Comparison of ENCODE assay signal across 8 mouse cellular contexts in the genomic region with DNA sequence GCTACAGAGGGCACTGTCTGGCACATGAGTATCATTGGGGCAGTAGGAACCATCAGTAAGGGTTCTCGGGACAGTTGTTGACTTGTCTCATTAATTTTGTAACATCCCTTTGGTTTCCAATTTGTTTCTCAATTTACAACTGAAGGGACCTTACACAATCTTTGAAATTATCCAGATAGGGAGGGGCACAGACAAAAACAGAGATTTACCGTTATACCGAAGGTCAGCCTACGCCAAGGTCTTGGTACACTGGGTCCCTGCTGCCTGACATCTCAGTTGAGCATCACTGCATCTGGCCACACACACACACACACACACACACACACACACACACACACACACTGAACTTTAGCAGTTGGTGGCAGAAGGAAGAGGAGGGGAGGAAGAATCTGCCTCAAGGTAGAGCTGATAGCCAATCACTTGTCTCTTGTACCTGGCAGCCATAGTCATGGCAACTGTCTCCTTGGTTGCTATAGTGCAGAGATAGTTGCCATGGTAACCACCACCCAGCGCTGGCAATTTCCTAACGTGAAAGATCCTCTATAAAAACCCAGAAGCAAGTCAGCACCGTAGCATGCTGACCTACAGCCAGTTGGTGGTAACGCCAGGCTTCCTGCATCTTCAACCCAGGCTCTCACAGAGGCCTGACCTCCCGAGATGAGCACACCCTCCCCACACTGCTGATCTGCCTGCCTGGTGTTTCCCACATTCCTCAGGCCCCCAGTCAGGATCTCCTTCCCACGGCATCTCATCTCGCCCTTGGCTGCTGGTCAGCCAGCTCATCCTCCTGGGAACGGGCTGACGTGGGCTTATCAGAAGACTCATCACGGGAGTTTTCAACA. TPM values are rescaled to one million over a fixed set of nuclear protein-coding genes. Genes with fewer than 3 reads are reported as not detected.
A peak's percentile ranks its signal among the peaks of the same experiment; 100 is the strongest.
DNase-seq lines count a peak whose midpoint lies in the region; ATAC-seq lines count a peak whose summit lies in the region.

No protein-coding gene starts in this region.

- DNase-seq in heart, adult 18-20 months = peak; percentile 53 to 72
- no peak for DNase-seq in heart, postnatal 36 days
- peak; percentile 57 for DNase-seq in CD4-positive, CD25-positive, alpha-beta regulatory T cell, adult 2 months (ENCODE audit: low read depth, low spot score)
- DNase-seq in heart, postnatal 14 days = peak; percentile 46 to 53
- DNase-seq in left cerebral cortex, adult 9 months (ENCODE audit: low spot score in 2 of 2) = peak; percentile 87 to 89
- DNase-seq in right cerebral cortex, postnatal 10 days (ENCODE audit: low spot score in 2 of 2) = peak; percentile 87 to 95
- no peak for DNase-seq in thymus, postnatal 25 days

- intact Hi-C loops in heart, postnatal 36 days (cut with DNase I) = no loop called here
- intact Hi-C loops in heart, postnatal 14 days (cut with DNase I) = no loop called here

- ATAC-seq in common myeloid progenitor, adult 5-6 weeks (replicated peaks; ENCODE audit: low read depth, poor library complexity, severe bottlenecking) = peak; percentile 33

RNA-seq across cellular contexts. Expression of a gene that starts 15.2 kb away (rescaled TPM):
- total RNA-seq in heart, adult 18-20 months (2021) = 10 to 100 TPM; 32.7 to 39.6 TPM
- 10 to 100 TPM; 33.1 to 41.2 TPM for total RNA-seq in heart, postnatal 36 days (2021)
- total RNA-seq in common myeloid progenitor, adult 5-6 weeks (2017) = 68.2 and 70.3 TPM in 2 replicates
- total RNA-seq in heart, postnatal 14 days (2021) = 10 to 100 TPM; 38.7 to 42.4 TPM

RNA-seq across cellular contexts. Expression of a gene that starts 27.3 kb away (rescaled TPM):
- 1 to 10 TPM; 3.3 to 4.7 TPM for total RNA-seq in heart, adult 18-20 months (2021)
- total RNA-seq in heart, postnatal 36 days (2021) = 1 to 10 TPM; 6.5 to 7.8 TPM
- total RNA-seq in common myeloid progenitor, adult 5-6 weeks (2017) = 0.50 TPM in 1 of 2 replicates, not detected in the other
- 10 to 100 TPM in 1 of 2 experiments, 1 to 10 TPM in 1; 9.1 to 11.9 TPM for total RNA-seq in heart, postnatal 14 days (2021)

RNA-seq across cellular contexts. Expression of a gene that starts 31.2 kb away (rescaled TPM):
- not detected for total RNA-seq in heart, adult 18-20 months (2021)
- total RNA-seq in heart, postnatal 36 days (2021) = not detected
- total RNA-seq in common myeloid progenitor, adult 5-6 weeks (2017) = not detected in 2 replicates
- not detected for total RNA-seq in heart, postnatal 14 days (2021)

RNA-seq across cellular contexts. Expression of a gene that starts 32.7 kb away (rescaled TPM):
- total RNA-seq in heart, adult 18-20 months (2021) = 10 to 100 TPM; 15.8 to 16.4 TPM
- 10 to 100 TPM; 16.2 to 16.5 TPM for total RNA-seq in heart, postnatal 36 days (2021)
- total RNA-seq in common myeloid progenitor, adult 5-6 weeks (2017) = 3.8 and 10.0 TPM in 2 replicates
- total RNA-seq in heart, postnatal 14 days (2021) = 10 to 100 TPM; 17.4 to 18.7 TPM

RNA-seq across cellular contexts. Expression of a gene that starts 50.0 kb away (rescaled TPM):
- not detected for total RNA-seq in heart, adult 18-20 months (2021)
- total RNA-seq in heart, postnatal 36 days (2021) = not detected
- not detected in 2 replicates for total RNA-seq in common myeloid progenitor, adult 5-6 weeks (2017)
- total RNA-seq in heart, postnatal 14 days (2021) = not detected

Comparison
In these comparisons a context has a peak if more than half of its experiments do, and no peak if none do; other contexts are left out.
1. DNase-seq: peak in heart, adult 18-20 months (2 of 2), CD4-positive, CD25-positive, alpha-beta regulatory T cell, adult 2 months (single experiment), heart, postnatal 14 days (2 of 2), left cerebral cortex, adult 9 months (2 of 2) and right cerebral cortex, postnatal 10 days (2 of 2); none in heart, postnatal 36 days (0 of 2) and thymus, postnatal 25 days (single experiment).